Mouse (Mus musculus) heart, adult 2 months (tissue): ENCODE results near the gene Pde8a.

Experiments
- CTCF ChIP-seq: fragments of 200-600 bp; IDR thresholded peaks from 2 replicates; pipeline ENCODE4 v1.8.1; 2022; ENCODE audit warnings: antibody characterized with exemption, mild to moderate bottlenecking, moderate library complexity
- POLR2A ChIP-seq: fragments of 200-500 bp; IDR thresholded peaks from 2 replicates; pipeline ENCODE4 v1.6.1; 2011; ENCODE audit warnings: mild to moderate bottlenecking, low read depth, low read length, control low read depth; ENCODE audit not compliant: insufficient read depth

DNA sequence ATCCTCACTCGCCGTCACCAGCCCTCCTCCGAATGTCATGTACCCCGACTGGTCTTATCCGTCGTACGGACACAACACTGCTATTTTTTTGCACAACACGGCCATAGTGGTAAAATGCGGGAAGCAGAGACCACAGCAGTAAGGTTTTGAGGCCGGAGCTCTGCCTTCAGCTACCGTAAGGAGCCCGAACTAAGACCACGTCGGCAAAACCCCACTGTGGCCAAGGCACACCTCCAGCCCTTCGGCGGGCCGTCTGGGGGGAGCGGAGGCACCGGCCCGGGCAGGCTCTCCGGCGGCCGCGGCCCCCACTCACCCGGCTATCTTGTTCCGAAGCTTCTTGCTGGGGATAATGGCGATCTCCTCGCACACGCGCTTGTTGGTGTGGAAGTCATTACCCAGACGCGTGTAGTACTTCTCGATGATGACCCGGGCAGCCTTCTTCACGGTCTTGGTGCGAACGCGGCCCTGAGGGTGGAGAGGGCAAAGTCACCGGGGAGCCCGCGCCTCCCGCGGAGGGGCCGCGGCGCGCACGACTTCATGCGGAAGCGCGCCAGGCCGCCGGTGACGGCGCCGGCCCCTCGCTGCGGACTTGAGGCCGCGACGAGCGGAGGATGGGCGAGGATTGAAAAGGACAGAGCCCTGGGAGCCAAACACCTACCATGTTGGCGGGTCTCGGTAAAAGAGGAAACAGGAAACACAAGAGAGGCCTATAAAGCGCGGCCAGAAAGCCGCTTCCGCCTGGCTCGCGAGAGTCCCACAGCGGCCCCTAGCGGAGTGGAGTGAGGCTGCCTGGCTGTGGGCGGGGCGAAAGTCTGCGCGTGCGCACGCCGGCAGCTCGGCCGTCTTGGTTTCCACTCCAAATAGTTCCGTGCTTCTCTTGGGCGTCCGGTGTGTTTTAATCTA, 131.4 kb downstream of the Pde8a start, which contains the start of gene Rps17:
- TF ChIP-seq CTCF (no peak), POLR2A (peak; percentile 90)
